Mouse (Mus musculus): ENCODE results near the gene Dph2. TPM values are rescaled to one million over a fixed set of nuclear protein-coding genes. Genes with fewer than 3 reads are reported as not detected.

Gene Dph2
- polyA plus RNA-seq, 1 experiment from 2014 or later = 12.9 TPM

- WGBS = 44% methylated on average over 7 of the region's 7 CpGs
- no peak for ATAC-seq (ENCODE audit: insufficient number of reproducible peaks, low FRiP score)
- H3K4me1 ChIP-seq (replicated peaks) = peaks cover 22% of the 10 kb centered on the region
- H3K9me3 ChIP-seq (replicated peaks) = no peaks in the 10 kb centered on the region
- H3K27ac ChIP-seq (ENCODE audit: poor library complexity, severe bottlenecking) = no peak overlapping the region
- peaks cover 29% of the 10 kb centered on the region for H3K36me3 ChIP-seq
- H3K9ac ChIP-seq = 0 out of 2 replicates have a peak overlapping the region, but pooled peaks have one; percentile 8
- H3K4me3 ChIP-seq = no peak overlapping the region
- peak overlapping the region; percentile 76 for H3K4me2 ChIP-seq
- peaks cover 32% of the 10 kb centered on the region for H3K27me3 ChIP-seq (replicated peaks)
Measured at GRCm38 (mm10) chr4:117871787-117872186, 20.0 kb downstream of the Dph2 start.

- no peak overlapping the region for H3K9ac ChIP-seq
- H3K27me3 ChIP-seq (replicated peaks) = peaks cover 32% of the 10 kb centered on the region
- H3K9me3 ChIP-seq (replicated peaks) = no peaks in the 10 kb centered on the region
- no peak for ATAC-seq (ENCODE audit: insufficient number of reproducible peaks, low FRiP score)
- no peak overlapping the region for H3K4me2 ChIP-seq
- no peak overlapping the region for H3K4me3 ChIP-seq
- WGBS = 50% methylated on average over 1 of the region's 1 CpGs
- H3K27ac ChIP-seq (ENCODE audit: poor library complexity, severe bottlenecking) = no peak overlapping the region
- H3K36me3 ChIP-seq = peaks cover 17% of the 10 kb centered on the region
- H3K4me1 ChIP-seq (replicated peaks) = peaks cover 29% of the 10 kb centered on the region
Measured at GRCm38 (mm10) chr4:117870437-117870836, 21.4 kb downstream of the Dph2 start.

GRCm38 (mm10) chr4:117869317-117869716, 22.5 kb downstream of the Dph2 start:
- H3K4me1 ChIP-seq (replicated peaks) = peaks cover 29% of the 10 kb centered on the region
- no peak for ATAC-seq (ENCODE audit: insufficient number of reproducible peaks, low FRiP score)
- 70% methylated on average over 9 of the region's 9 CpGs for WGBS

GRCm38 (mm10) chr4:117867823-117868222, 24.0 kb downstream of the Dph2 start:
- H3K9me3 ChIP-seq (replicated peaks) = no peaks in the 10 kb centered on the region
- no peak overlapping the region for H3K4me3 ChIP-seq
- H3K9ac ChIP-seq = peak overlapping the region; percentile 3
- no peak overlapping the region for H3K27ac ChIP-seq (ENCODE audit: poor library complexity, severe bottlenecking)
- H3K4me1 ChIP-seq (replicated peaks) = peaks cover 25% of the 10 kb centered on the region
- ATAC-seq (ENCODE audit: insufficient number of reproducible peaks, low FRiP score) = no peak
- H3K36me3 ChIP-seq = no peaks in the 10 kb centered on the region
- peaks cover 38% of the 10 kb centered on the region for H3K27me3 ChIP-seq (replicated peaks)
- WGBS = 17% methylated on average over 24 of the region's 24 CpGs
- peak overlapping the region; percentile 18 for H3K4me2 ChIP-seq

More at GRCm38 (mm10) chr4:117869317-117869716, 22.5 kb downstream of the Dph2 start:
- Histone ChIP-seq H3K9ac (no peak overlapping the region), H3K36me3 (peaks cover 12% of the 10 kb centered on the region), H3K9me3 (replicated peaks) (no peaks in the 10 kb centered on the region), H3K27me3 (replicated peaks) (peaks cover 38% of the 10 kb centered on the region), H3K4me2 (no peak overlapping the region), H3K4me3 (no peak overlapping the region), H3K27ac (ENCODE audit: poor library complexity, severe bottlenecking) (no peak overlapping the region)

- H3K9ac ChIP-seq = no peak overlapping the region
- H3K27me3 ChIP-seq (replicated peaks) = peaks cover 38% of the 10 kb centered on the region
- H3K4me1 ChIP-seq (replicated peaks) = peaks cover 21% of the 10 kb centered on the region
- no peaks in the 10 kb centered on the region for H3K9me3 ChIP-seq (replicated peaks)
- 63% methylated on average over 6 of the region's 6 CpGs for WGBS
- no peak for ATAC-seq (ENCODE audit: insufficient number of reproducible peaks, low FRiP score)
- H3K4me3 ChIP-seq = no peak overlapping the region
- H3K27ac ChIP-seq (ENCODE audit: poor library complexity, severe bottlenecking) = no peak overlapping the region
- no peak overlapping the region for H3K4me2 ChIP-seq
- no peaks in the 10 kb centered on the region for H3K36me3 ChIP-seq
Measured at GRCm38 (mm10) chr4:117867000-117867399, 24.8 kb downstream of the Dph2 start.

- Histone ChIP-seq H3K27ac (ENCODE audit: poor library complexity, severe bottlenecking) (no peak overlapping the region), H3K4me1 (replicated peaks) (peaks cover 12% of the 10 kb centered on the region), H3K4me3 (no peak overlapping the region), H3K9me3 (replicated peaks) (no peaks in the 10 kb centered on the region), H3K27me3 (replicated peaks) (peaks cover 38% of the 10 kb centered on the region), H3K9ac (no peak overlapping the region), H3K4me2 (no peak overlapping the region), H3K36me3 (no peaks in the 10 kb centered on the region)
- 66% methylated on average over 9 of the region's 9 CpGs for WGBS
- ATAC-seq (ENCODE audit: insufficient number of reproducible peaks, low FRiP score) = peak; percentile 30; the same call in 1 of the 2 replicates
Measured at GRCm38 (mm10) chr4:117866083-117866482, 25.7 kb downstream of the Dph2 start.

- no peak overlapping the region for H3K9ac ChIP-seq
- H3K27me3 ChIP-seq (replicated peaks) = peaks cover 13% of the 10 kb centered on the region
- H3K36me3 ChIP-seq = no peaks in the 10 kb centered on the region
- H3K4me3 ChIP-seq = no peak overlapping the region
- no peak overlapping the region for H3K4me2 ChIP-seq
- 42% methylated on average over 4 of the region's 4 CpGs for WGBS
- peaks cover 11% of the 10 kb centered on the region for H3K4me1 ChIP-seq (replicated peaks)
- 0 out of 2 replicates have a peak, but pooled peaks have one; percentile 13 for ATAC-seq (ENCODE audit: insufficient number of reproducible peaks, low FRiP score)
- no peak overlapping the region for H3K27ac ChIP-seq (ENCODE audit: poor library complexity, severe bottlenecking)
- no peaks in the 10 kb centered on the region for H3K9me3 ChIP-seq (replicated peaks)
Measured at GRCm38 (mm10) chr4:117862823-117863222, 29.0 kb downstream of the Dph2 start.

GRCm38 (mm10) chr4:117860570-117860969, 31.3 kb downstream of the Dph2 start:
- H3K4me2 ChIP-seq = no peak overlapping the region
- 84% methylated on average over 9 of the region's 9 CpGs for WGBS
- no peaks in the 10 kb centered on the region for H3K9me3 ChIP-seq (replicated peaks)
- H3K27me3 ChIP-seq (replicated peaks) = peaks cover 11% of the 10 kb centered on the region; the same call in 1 of the 2 replicates
- no peak overlapping the region for H3K4me3 ChIP-seq
- no peak overlapping the region for H3K27ac ChIP-seq (ENCODE audit: poor library complexity, severe bottlenecking)
- H3K36me3 ChIP-seq = peaks cover 12% of the 10 kb centered on the region
- H3K4me1 ChIP-seq (replicated peaks) = peaks cover 6% of the 10 kb centered on the region
- ATAC-seq (ENCODE audit: insufficient number of reproducible peaks, low FRiP score) = no peak
- H3K9ac ChIP-seq = no peak overlapping the region

- Histone ChIP-seq H3K27me3 (replicated peaks) (peaks cover 6% of the 10 kb centered on the region; the same call in 1 of the 2 replicates), H3K9me3 (replicated peaks) (no peaks in the 10 kb centered on the region), H3K4me1 (replicated peaks) (peaks cover 24% of the 10 kb centered on the region), H3K36me3 (peaks cover 12% of the 10 kb centered on the region), H3K4me3 (no peak overlapping the region), H3K4me2 (no peak overlapping the region), H3K27ac (ENCODE audit: poor library complexity, severe bottlenecking) (no peak overlapping the region), H3K9ac (no peak overlapping the region)
- 0 out of 2 replicates have a peak, but pooled peaks have one; percentile 17 for ATAC-seq (ENCODE audit: insufficient number of reproducible peaks, low FRiP score)
- WGBS = 72% methylated on average over 3 of the region's 3 CpGs
Measured at GRCm38 (mm10) chr4:117858794-117859193, 33.0 kb downstream of the Dph2 start.

- 75% methylated on average over 9 of the region's 9 CpGs for WGBS
- Histone ChIP-seq H3K27me3 (replicated peaks) (peaks cover 6% of the 10 kb centered on the region; the same call in 1 of the 2 replicates), H3K4me2 (no peak overlapping the region), H3K4me1 (replicated peaks) (peaks cover 22% of the 10 kb centered on the region), H3K4me3 (no peak overlapping the region), H3K36me3 (peaks cover 12% of the 10 kb centered on the region), H3K9ac (no peak overlapping the region), H3K9me3 (replicated peaks) (no peaks in the 10 kb centered on the region), H3K27ac (ENCODE audit: poor library complexity, severe bottlenecking) (no peak overlapping the region)
- 0 out of 2 replicates have a peak, but pooled peaks have one; percentile 16 for ATAC-seq (ENCODE audit: insufficient number of reproducible peaks, low FRiP score)
Measured at GRCm38 (mm10) chr4:117855146-117855545, 36.7 kb downstream of the Dph2 start.

GRCm38 (mm10) chr4:117852152-117852868, 39.5 kb downstream of the Dph2 start:
- Histone ChIP-seq H3K36me3 (peaks cover 8% of the 10 kb centered on the region), H3K27ac (ENCODE audit: poor library complexity, severe bottlenecking) (no peak overlapping the region), H3K9ac (no peak overlapping the region), H3K4me1 (replicated peaks) (peaks cover 27% of the 10 kb centered on the region), H3K9me3 (replicated peaks) (no peaks in the 10 kb centered on the region), H3K4me2 (no peak overlapping the region), H3K27me3 (replicated peaks) (0 out of 2 replicates have a peak, but pooled peaks cover 13% of the 10 kb centered on the region), H3K4me3 (no peak overlapping the region)
- WGBS = 83% methylated on average over 10 of the region's 10 CpGs
- no peak for ATAC-seq (ENCODE audit: insufficient number of reproducible peaks, low FRiP score)
